Mouse (Mus musculus): ENCODE data around the gene Ppp1r21. TPM values are rescaled to one million over a fixed set of nuclear protein-coding genes. Genes with fewer than 3 reads are reported as not detected.
A peak's percentile ranks its signal among the peaks of the same experiment; 100 is the strongest.

The Ppp1r21 gene
- polyA plus RNA-seq, 1 experiment from 2014 or later, result 41.1 TPM

- peaks cover 59% of the 10 kb centered on the region for H3K36me3 ChIP-seq
- 83% methylated on average over 11 of the region's 11 CpGs for WGBS
These were observed 53.1 kb downstream of the Ppp1r21 start for GRCm38 (mm10) chr17:88582999-88583398.

GRCm38 (mm10) chr17:88583411-88583810 lies 53.5 kb downstream of the Ppp1r21 start:
- Histone ChIP-seq H3K27ac (replicated peaks) (no peak overlapping the region), H3K9ac (no peak overlapping the region), H3K4me1 (replicated peaks) (no peaks in the 10 kb centered on the region; the same call in 1 of the 2 replicates), H3K27me3 (no peaks in the 10 kb centered on the region), H3K4me3 (no peak overlapping the region), H3K4me2 (no peak overlapping the region), H3K36me3 (peaks cover 63% of the 10 kb centered on the region), H3K9me3 (no peaks in the 10 kb centered on the region)
- ATAC-seq (ENCODE audit: low FRiP score, low read depth), result no peak
- 83% methylated on average over 8 of the region's 8 CpGs for WGBS

More at GRCm38 (mm10) chr17:88582999-88583398, 53.1 kb downstream of the Ppp1r21 start:
- no peak overlapping the region for H3K4me2 ChIP-seq
- ATAC-seq (ENCODE audit: low FRiP score, low read depth), result no peak
- H3K4me1 ChIP-seq (replicated peaks), result no peaks in the 10 kb centered on the region; the same call in 1 of the 2 replicates
- no peaks in the 10 kb centered on the region for H3K9me3 ChIP-seq
- no peak overlapping the region for H3K27ac ChIP-seq (replicated peaks)
- no peak overlapping the region for H3K9ac ChIP-seq
- no peak overlapping the region for H3K4me3 ChIP-seq
- no peaks in the 10 kb centered on the region for H3K27me3 ChIP-seq

GRCm38 (mm10) chr17:88587371-88587770 lies 57.5 kb downstream of the Ppp1r21 start:
- H3K27me3 ChIP-seq, result no peaks in the 10 kb centered on the region
- no peak overlapping the region for H3K27ac ChIP-seq (replicated peaks)
- no peak overlapping the region for H3K4me2 ChIP-seq
- H3K4me3 ChIP-seq, result no peak overlapping the region
- no peaks in the 10 kb centered on the region for H3K4me1 ChIP-seq (replicated peaks)
- peaks cover 62% of the 10 kb centered on the region for H3K36me3 ChIP-seq
- H3K9ac ChIP-seq, result no peak overlapping the region
- no peak for ATAC-seq (ENCODE audit: low FRiP score, low read depth)
- WGBS, result 83% methylated on average over 15 of the region's 15 CpGs
- H3K9me3 ChIP-seq, result no peaks in the 10 kb centered on the region

DNA sequence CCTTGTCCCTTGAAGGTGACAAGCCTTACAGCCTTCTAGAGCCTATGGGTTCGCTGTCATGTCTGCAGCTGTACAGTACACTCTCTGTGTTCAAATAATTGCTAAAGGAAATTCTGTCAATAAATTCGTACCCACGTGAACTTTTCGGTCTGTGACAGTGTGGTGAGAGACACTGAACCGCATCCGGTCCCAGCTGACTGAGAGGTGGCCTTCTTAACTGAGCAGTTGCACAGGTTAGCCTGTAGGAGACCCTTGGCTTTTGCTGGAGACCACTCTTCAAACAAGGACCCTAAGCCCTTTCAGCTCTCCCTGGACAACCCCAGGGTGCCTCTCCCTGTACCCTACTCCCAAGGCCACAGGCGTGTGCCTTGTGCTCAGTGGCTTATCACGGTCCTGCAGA lies 58.3 kb downstream of the Ppp1r21 start:
- Histone ChIP-seq H3K36me3 (peaks cover 55% of the 10 kb centered on the region), H3K4me3 (no peak overlapping the region), H3K4me1 (replicated peaks) (no peaks in the 10 kb centered on the region), H3K27me3 (no peaks in the 10 kb centered on the region), H3K9me3 (no peaks in the 10 kb centered on the region), H3K27ac (replicated peaks) (no peak overlapping the region), H3K4me2 (no peak overlapping the region), H3K9ac (no peak overlapping the region)
- ATAC-seq (ENCODE audit: low FRiP score, low read depth), result no peak
- 95% methylated on average over 8 of the region's 8 CpGs for WGBS

DNA sequence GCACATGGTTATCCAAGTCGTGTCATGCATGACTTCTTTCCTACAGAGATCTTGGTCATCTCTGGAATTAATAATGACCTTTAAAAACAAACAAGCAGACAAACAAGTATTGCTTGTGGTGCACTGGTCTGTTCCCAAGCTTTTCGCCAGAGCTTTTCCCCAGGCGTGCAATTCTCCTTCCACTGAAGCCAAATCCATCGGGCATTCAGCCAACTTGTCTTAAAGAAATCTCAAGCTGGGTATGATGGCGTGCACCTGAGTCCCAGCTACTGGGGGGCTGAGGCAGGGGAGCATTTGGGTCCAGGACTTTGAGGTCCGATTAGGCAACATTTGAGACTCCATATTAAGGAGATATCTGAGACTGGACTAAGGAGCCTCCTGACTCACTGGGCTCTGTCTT lies 60.3 kb downstream of the Ppp1r21 start:
- 74% methylated on average over 6 of the region's 6 CpGs for WGBS

DNA sequence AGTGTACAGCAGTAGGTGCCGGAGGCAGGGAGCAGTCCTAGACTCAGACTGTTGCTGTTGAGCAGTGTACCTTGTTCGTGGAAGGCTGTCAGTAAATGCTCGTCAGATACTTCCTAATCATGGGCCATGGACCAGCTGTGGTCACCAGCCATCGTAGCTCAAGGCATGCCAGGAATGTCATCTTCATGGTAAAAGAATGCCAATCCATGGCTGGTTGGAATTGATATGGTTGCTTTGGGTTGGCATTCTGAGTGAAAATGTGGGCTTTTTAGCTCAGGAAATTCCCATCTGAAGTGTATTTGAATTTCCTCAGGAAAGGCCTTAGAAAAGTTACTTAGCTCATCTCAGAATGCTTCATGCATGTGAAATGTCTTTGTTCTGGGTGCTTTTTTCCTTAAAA lies 65.2 kb downstream of the Ppp1r21 start:
- peaks cover 18% of the 10 kb centered on the region for H3K4me1 ChIP-seq (replicated peaks)
- H3K36me3 ChIP-seq, result 0 out of 2 replicates have a peak, but pooled peaks cover 3% of the 10 kb centered on the region
- no peak overlapping the region for H3K9ac ChIP-seq
- no peak for ATAC-seq (ENCODE audit: low FRiP score, low read depth)
- H3K9me3 ChIP-seq, result no peaks in the 10 kb centered on the region
- 84% methylated on average over 4 of the region's 4 CpGs for WGBS
- H3K27me3 ChIP-seq, result no peaks in the 10 kb centered on the region
- H3K27ac ChIP-seq (replicated peaks), result no peak overlapping the region
- no peak overlapping the region for H3K4me3 ChIP-seq
- H3K4me2 ChIP-seq, result no peak overlapping the region

More for the DNA sequence above, 60.3 kb downstream of the Ppp1r21 start:
- Histone ChIP-seq H3K9me3 (no peaks in the 10 kb centered on the region), H3K9ac (no peak overlapping the region), H3K4me2 (no peak overlapping the region), H3K27me3 (no peaks in the 10 kb centered on the region), H3K36me3 (peaks cover 35% of the 10 kb centered on the region), H3K4me1 (replicated peaks) (no peaks in the 10 kb centered on the region), H3K4me3 (no peak overlapping the region), H3K27ac (replicated peaks) (peak overlapping the region; percentile 53; the same call in 1 of the 2 replicates)
- no peak for ATAC-seq (ENCODE audit: low FRiP score, low read depth)

- H3K4me3 ChIP-seq, result no peak overlapping the region
- H3K9ac ChIP-seq, result no peak overlapping the region
- 83% methylated on average over 4 of the region's 4 CpGs for WGBS
- no peaks in the 10 kb centered on the region for H3K27me3 ChIP-seq
- H3K27ac ChIP-seq (replicated peaks), result no peak overlapping the region
- 0 out of 2 replicates have a peak, but pooled peaks cover 3% of the 10 kb centered on the region for H3K36me3 ChIP-seq
- peaks cover 18% of the 10 kb centered on the region for H3K4me1 ChIP-seq (replicated peaks)
- no peak overlapping the region for H3K4me2 ChIP-seq
- H3K9me3 ChIP-seq, result no peaks in the 10 kb centered on the region
- no peak for ATAC-seq (ENCODE audit: low FRiP score, low read depth)
These were observed 66.2 kb downstream of the Ppp1r21 start for GRCm38 (mm10) chr17:88596068-88596467.

DNA sequence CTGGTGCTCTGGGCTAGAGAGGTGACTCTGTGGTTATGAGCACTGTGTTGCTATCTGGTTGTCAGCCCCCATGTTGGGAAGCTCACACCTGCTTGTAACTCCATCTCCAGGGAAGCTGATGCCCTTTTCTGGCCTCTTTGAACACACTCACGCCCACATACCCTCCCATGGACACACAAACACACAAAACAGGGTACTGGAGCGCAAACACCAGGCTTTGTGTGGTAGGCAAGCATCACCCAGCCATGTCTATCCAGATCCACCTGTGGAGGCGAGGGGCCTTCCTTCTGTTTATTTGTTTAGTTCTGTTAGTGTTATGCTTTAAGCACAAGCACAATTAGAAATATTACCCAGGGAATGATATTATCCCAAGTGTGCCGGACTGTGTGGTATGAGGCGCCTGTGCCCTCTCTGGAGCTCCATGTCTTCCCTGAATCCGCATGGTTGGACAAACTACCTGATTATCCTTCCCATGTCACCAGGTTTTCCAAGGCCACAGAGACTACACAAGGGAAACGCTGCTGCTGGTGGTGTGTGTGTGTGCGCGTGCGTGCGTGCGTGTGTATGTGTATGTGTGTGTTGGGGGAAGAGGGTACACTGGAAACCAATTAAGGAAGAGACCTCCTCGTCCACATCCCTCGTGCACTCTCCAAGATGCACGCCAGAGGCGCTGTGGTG lies 66.8 kb downstream of the Ppp1r21 start:
- peak overlapping the region; percentile 93 for H3K4me2 ChIP-seq
- peak overlapping the region; percentile 53 for H3K9ac ChIP-seq
- H3K27ac ChIP-seq (replicated peaks), result peak overlapping the region; percentile 84
- H3K9me3 ChIP-seq, result no peaks in the 10 kb centered on the region
- peak overlapping the region; percentile 57 for H3K4me3 ChIP-seq
- 0 out of 2 replicates have a peak, but pooled peaks cover 3% of the 10 kb centered on the region for H3K36me3 ChIP-seq
- no peaks in the 10 kb centered on the region for H3K27me3 ChIP-seq
- H3K4me1 ChIP-seq (replicated peaks), result peaks cover 18% of the 10 kb centered on the region
- 29% methylated on average over 16 of the region's 16 CpGs for WGBS
- ATAC-seq (ENCODE audit: low FRiP score, low read depth), result peak; percentile 1

- H3K4me1 ChIP-seq (replicated peaks), result peaks cover 18% of the 10 kb centered on the region
- ATAC-seq (ENCODE audit: low FRiP score, low read depth), result peak; percentile 88
- H3K4me3 ChIP-seq, result peak within 1 kb of the TSS; percentile 57
- H3K36me3 ChIP-seq, result no peaks in the 10 kb centered on the region
- H3K4me2 ChIP-seq, result peak within 1 kb of the TSS; percentile 93
- H3K9ac ChIP-seq, result peak within 1 kb of the TSS; percentile 53
- no peaks in the 10 kb centered on the region for H3K27me3 ChIP-seq
- under 1% methylated on average over 40 of the region's 41 CpGs for WGBS
- H3K27ac ChIP-seq (replicated peaks), result peak within 1 kb of the TSS; percentile 84
- H3K9me3 ChIP-seq, result no peaks in the 10 kb centered on the region
These were observed 67.5 kb downstream of the Ppp1r21 start, which contains the start of gene Ston1 for GRCm38 (mm10) chr17:88597222-88598055. Gene Ston1 (plus strand): TSS chr17:88597684.

DNA sequence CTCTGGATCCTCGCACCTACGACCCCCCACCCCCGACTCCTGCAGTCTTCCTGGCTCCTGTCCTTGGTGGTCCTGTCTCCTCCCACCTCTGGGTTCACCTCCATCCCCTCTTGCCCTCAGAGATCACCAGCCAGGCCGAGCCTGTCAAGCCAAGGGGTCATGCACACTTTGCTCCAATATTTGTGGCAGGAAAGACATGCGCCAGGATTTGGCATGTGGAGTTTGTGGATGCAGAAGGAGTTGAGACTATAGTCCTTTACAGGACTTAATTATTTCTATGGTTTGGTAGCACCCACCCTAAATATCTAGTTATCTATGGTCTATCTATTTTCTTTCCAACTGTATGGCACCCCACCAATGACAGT lies 68.1 kb downstream of the Ppp1r21 start:
- Histone ChIP-seq H3K4me2 (peak overlapping the region; percentile 93), H3K9me3 (no peaks in the 10 kb centered on the region), H3K4me1 (replicated peaks) (peaks cover 18% of the 10 kb centered on the region), H3K27me3 (no peaks in the 10 kb centered on the region), H3K9ac (peak overlapping the region; percentile 53), H3K4me3 (peak overlapping the region; percentile 57), H3K27ac (replicated peaks) (peak overlapping the region; percentile 84), H3K36me3 (no peaks in the 10 kb centered on the region)
- WGBS, result 3% methylated on average over 5 of the region's 5 CpGs
- ATAC-seq (ENCODE audit: low FRiP score, low read depth), result no peak

GRCm38 (mm10) chr17:88598570-88599368 lies 68.9 kb downstream of the Ppp1r21 start:
- Histone ChIP-seq H3K27me3 (no peaks in the 10 kb centered on the region), H3K4me1 (replicated peaks) (peaks cover 18% of the 10 kb centered on the region), H3K4me3 (peak overlapping the region; percentile 3; the same call in 1 of the 2 replicates), H3K27ac (replicated peaks) (0 out of 2 replicates have a peak overlapping the region, but pooled peaks have one; percentile 17), H3K36me3 (no peaks in the 10 kb centered on the region), H3K9me3 (no peaks in the 10 kb centered on the region), H3K4me2 (peak overlapping the region; percentile 93), H3K9ac (no peak overlapping the region)
- WGBS, result 19% methylated on average over 14 of the region's 14 CpGs
- no peak for ATAC-seq (ENCODE audit: low FRiP score, low read depth)
